Mouse (Mus musculus) kidney, adult 2 months (tissue): ENCODE measurements around the gene Padi6. TPM values are rescaled to one million over a fixed set of nuclear protein-coding genes. Genes with fewer than 3 reads are reported as not detected.

Experiments used
- DNase-seq: peaks from one replicate; pipeline ENCODE4 v3.0.0; 2021
- H3K27ac ChIP-seq: fragments of 200-500 bp; 2 replicates; pipeline ENCODE4 v1.5.1; 2012; ENCODE audit warnings: low read depth, low read length, control low read depth, inconsistent platforms; ENCODE audit not compliant: insufficient read depth
- H3K27me3 ChIP-seq: fragments of 200-500 bp; replicated peaks from 2 replicates; pipeline ENCODE4 v1.6.1; 2012; ENCODE audit warnings: mild to moderate bottlenecking, moderate library complexity, low read length, inconsistent platforms; ENCODE audit not compliant: control insufficient read depth, insufficient read depth
- H3K36me3 ChIP-seq: fragments of 200-500 bp; 2 replicates; pipeline ENCODE4 v1.6.1; 2012; ENCODE audit warnings: mild to moderate bottlenecking, moderate library complexity, low read length, inconsistent platforms; ENCODE audit not compliant: control insufficient read depth, insufficient read depth
- H3K4me1 ChIP-seq: fragments of 200-500 bp; 2 replicates; pipeline ENCODE4 v1.6.1; 2011; ENCODE audit warnings: low read length; ENCODE audit not compliant: control insufficient read depth, insufficient read depth
- H3K4me3 ChIP-seq: fragments of 200-500 bp; 2 replicates; pipeline ENCODE4 v1.5.1; 2011; ENCODE audit warnings: mild to moderate bottlenecking, low read depth, low read length, control low read depth; ENCODE audit not compliant: insufficient read depth
- CTCF ChIP-seq: fragments of 200-500 bp; conservative IDR thresholded peaks from 2 replicates; pipeline ENCODE4 v1.5.1; 2011; ENCODE audit warnings: low read depth, mild to moderate bottlenecking, control low read depth, low read length, moderate library complexity, mixed read lengths; ENCODE audit not compliant: insufficient read depth, insufficient read length
- POLR2A ChIP-seq: fragments of 200-500 bp; IDR thresholded peaks from one replicate; pipeline ENCODE4 v1.6.1; 2011; ENCODE audit warnings: low read depth, low read length, control low read depth
- WGBS: fragments of 180-500 bp; shearing (Covaris S2); methylation state at CpG from one replicate; pipeline ENCODE4 v1.1.7; 2018; 5-methylcytosine and 5-hydroxymethylcytosine counted together
- polyA plus RNA-seq: library from polyadenylated mRNA; depleted of rRNA; stranded (reverse); fragments of >200 nt; gene quantifications from 2 replicates; pipeline ENCODE4 v1.2.3, GENCODE M21; 2012

The Padi6 gene
- polyA plus RNA-seq, 1 experiment = not detected

GRCm38 (mm10) chr4:140694551-140695060 is 47.8 kb downstream of the Padi6 start:
- no peak overlapping the region for H3K27ac ChIP-seq
- 58% methylated on average over 1 of the region's 1 CpGs for WGBS
- no peak for TF ChIP-seq POLR2A
- TF ChIP-seq CTCF = no peak

GRCm38 (mm10) chr4:140693513-140693912 is 48.9 kb downstream of the Padi6 start:
- WGBS = 80% methylated on average over 4 of the region's 4 CpGs
- TF ChIP-seq POLR2A = no peak
- no peak for TF ChIP-seq CTCF
- no peaks in the 10 kb centered on the region for H3K36me3 ChIP-seq
- no peaks in the 10 kb centered on the region for H3K4me1 ChIP-seq
- DNase-seq = no peak
- no peak overlapping the region for H3K4me3 ChIP-seq
- no peaks in the 10 kb centered on the region for H3K27me3 ChIP-seq
- no peak overlapping the region for H3K27ac ChIP-seq

More at GRCm38 (mm10) chr4:140694551-140695060, 47.8 kb downstream of the Padi6 start:
- Histone ChIP-seq H3K36me3 (no peaks in the 10 kb centered on the region), H3K27me3 (no peaks in the 10 kb centered on the region), H3K4me3 (no peak overlapping the region), H3K4me1 (no peaks in the 10 kb centered on the region)
- DNase-seq = no peak

- H3K36me3 ChIP-seq = no peaks in the 10 kb centered on the region
- no peak for TF ChIP-seq CTCF
- no peaks in the 10 kb centered on the region for H3K27me3 ChIP-seq
- H3K4me1 ChIP-seq = no peaks in the 10 kb centered on the region
- no peak overlapping the region for H3K4me3 ChIP-seq
- DNase-seq = no peak
- H3K27ac ChIP-seq = no peak overlapping the region
- 75% methylated on average over 7 of the region's 7 CpGs for WGBS
Observed at GRCm38 (mm10) chr4:140691481-140691880, 51.0 kb downstream of the Padi6 start.

GRCm38 (mm10) chr4:140689873-140690655 is 52.4 kb downstream of the Padi6 start:
- H3K27me3 ChIP-seq = no peaks in the 10 kb centered on the region
- no peak for DNase-seq
- no peaks in the 10 kb centered on the region for H3K36me3 ChIP-seq
- TF ChIP-seq CTCF (no peak), POLR2A (no peak)
- 67% methylated on average over 16 of the region's 16 CpGs for WGBS
- H3K4me1 ChIP-seq = no peaks in the 10 kb centered on the region
- no peak overlapping the region for H3K4me3 ChIP-seq
- no peak overlapping the region for H3K27ac ChIP-seq

- no peak for TF ChIP-seq POLR2A
- TF ChIP-seq CTCF = no peak
- Histone ChIP-seq H3K4me1 (no peaks in the 10 kb centered on the region), H3K27me3 (no peaks in the 10 kb centered on the region), H3K27ac (no peak overlapping the region), H3K4me3 (no peak overlapping the region), H3K36me3 (no peaks in the 10 kb centered on the region)
- no peak for DNase-seq
- 81% methylated on average over 5 of the region's 5 CpGs for WGBS
Observed at GRCm38 (mm10) chr4:140688826-140689425, 53.5 kb downstream of the Padi6 start.

- H3K4me1 ChIP-seq = no peaks in the 10 kb centered on the region
- no peak for DNase-seq
- H3K4me3 ChIP-seq = no peak overlapping the region
- 41% methylated on average over 12 of the region's 12 CpGs for WGBS
- TF ChIP-seq POLR2A = no peak
- no peak for TF ChIP-seq CTCF
- no peaks in the 10 kb centered on the region for H3K27me3 ChIP-seq
- H3K36me3 ChIP-seq = no peaks in the 10 kb centered on the region
- no peak overlapping the region for H3K27ac ChIP-seq
Observed at GRCm38 (mm10) chr4:140688044-140688825, 54.2 kb downstream of the Padi6 start.
